Mouse (Mus musculus): Measurements from ENCODE around the gene Fbxl17.

- TF ChIP-seq TCF12 (IDR thresholded peaks at IDR 0.05; ENCODE audit: insufficient read depth, poor library complexity, severe bottlenecking) (no peak), MYOG (IDR thresholded peaks at IDR 0.05; ENCODE audit: control insufficient read depth in 1 of 3, insufficient read depth in 1 of 3, insufficient read length in 2 of 3, low read depth in 2 of 3) (no peak), POLR2A (IDR thresholded peaks at IDR 0.05; ENCODE audit: insufficient read length, low read depth) (no peak), CEBPB (IDR thresholded peaks at IDR 0.05; ENCODE audit: insufficient read depth, poor library complexity, severe bottlenecking) (no peak), MYOD1 (IDR thresholded peaks at IDR 0.05; ENCODE audit: control insufficient read depth in 1 of 3, insufficient read length in 2 of 3, low read depth in 2 of 3) (no peak), MAX (IDR thresholded peaks at IDR 0.05; ENCODE audit: low read depth) (no peak), USF1 (IDR thresholded peaks at IDR 0.05; ENCODE audit: low read depth) (no peak), REST (IDR thresholded peaks at IDR 0.05; ENCODE audit: insufficient read depth, insufficient read length) (no peak)
Measured at GRCm38 (mm10) chr17:63467866-63468265, 32.0 kb downstream of the Fbxl17 start.

Measured in myocyte (in vitro differentiated cells).